Comparison of ENCODE assay signal across 12 mouse cellular contexts in the genomic region with DNA sequence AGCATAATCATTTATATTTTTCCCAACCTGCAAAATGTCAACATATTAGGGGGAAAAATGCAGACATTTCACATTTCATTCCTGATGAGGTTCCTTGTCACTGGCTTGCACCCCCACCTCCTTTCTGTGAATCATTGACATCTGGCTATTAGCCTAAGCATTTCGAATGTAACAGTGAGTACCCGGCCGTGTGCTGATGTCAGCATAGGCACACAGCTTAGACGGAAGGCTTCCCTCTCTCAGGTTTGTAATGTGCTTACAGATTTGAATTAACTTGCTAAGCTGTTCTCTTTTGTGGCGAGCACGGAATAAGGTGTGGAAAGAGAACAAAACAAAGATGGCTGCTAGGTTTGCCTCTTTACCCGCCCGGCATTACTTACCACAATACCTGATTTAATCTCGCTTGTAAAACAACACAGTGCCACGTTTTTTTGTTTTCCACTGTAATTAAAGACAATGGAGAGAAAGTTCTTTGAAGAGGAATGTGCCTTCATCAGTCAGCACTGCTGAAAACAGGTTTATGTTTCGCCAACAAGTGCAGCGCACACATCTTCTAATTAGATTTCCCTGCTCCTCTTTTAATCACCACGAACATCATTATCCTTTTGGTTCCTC.
DNase-seq lines count a peak whose midpoint lies in the region; ATAC-seq and TF ChIP-seq lines count a peak whose summit lies in the region.
"Had no signal": no experiment of that assay in that cellular context is flagged by ENCODE, and none has a peak within 500 bp of the region (broad histone marks: within the 10 kb centered on the region; RNA-seq: fewer than 3 reads in every experiment).

No protein-coding gene starts in this region.

- H3K4me2 ChIP-seq in midbrain, embryonic 15.5 days, result no peak overlapping the region
- H3K4me2 ChIP-seq: liver, embryonic 11.5 days had no signal

- TF ChIP-seq CTCF in kidney, adult 2 months (conservative IDR thresholded peaks at IDR 0.05; ENCODE audit: insufficient read depth, insufficient read length, low read depth, low read length), result no peak

- intact Hi-C loops in gastrocnemius, postnatal 36 days (cut with DNase I), result no loop called here

- no peaks in the 10 kb centered on the region for H3K4me1 ChIP-seq in kidney, adult 2 months (ENCODE audit: control insufficient read depth, insufficient read depth, low read length)
- H3K4me1 ChIP-seq in midbrain, embryonic 15.5 days, result peaks cover 10% of the 10 kb centered on the region; the same call in 1 of the 2 replicates

- ATAC-seq in midbrain, embryonic 15.5 days (replicated peaks), result no peak; the same call in 1 of the 2 replicates

- H3K27ac ChIP-seq in kidney, adult 2 months (ENCODE audit: insufficient read depth, low read depth, low read length), result no peak overlapping the region
- H3K27ac ChIP-seq in midbrain, embryonic 15.5 days, result peak overlapping the region; percentile 39

- TF ChIP-seq POLR2A in kidney, adult 2 months (IDR thresholded peaks at IDR 0.05; ENCODE audit: low read depth, low read length), result no peak

- H3K9ac ChIP-seq in midbrain, embryonic 15.5 days, result no peak overlapping the region

- DNase-seq in 3T3-L1 (ENCODE audit: low read depth, low spot score), result peak; percentile 31
- DNase-seq in brain, adult 2 months (ENCODE audit: low read depth, low spot score), result peak; percentile 35
- DNase-seq in kidney, adult 2 months, result peak; percentile 52
- no peak for DNase-seq in gastrocnemius, postnatal 36 days
- DNase-seq in spleen, postnatal 4 days (ENCODE audit: low spot score in 2 of 2), result no peak
- no peak for DNase-seq in urinary bladder, postnatal 10 days (ENCODE audit: low spot score)
- DNase-seq: cerebellum, adult 2 months; heart, postnatal 10 days; thymus, postnatal 36 days had no signal

- no peaks in the 10 kb centered on the region for H3K36me3 ChIP-seq in kidney, adult 2 months (ENCODE audit: control insufficient read depth, insufficient read depth, low read length)
- no peaks in the 10 kb centered on the region for H3K36me3 ChIP-seq in midbrain, embryonic 15.5 days (replicated peaks)

- H3K27me3 ChIP-seq in kidney, adult 2 months (replicated peaks; ENCODE audit: control insufficient read depth, insufficient read depth, low read length), result no peaks in the 10 kb centered on the region
- no peaks in the 10 kb centered on the region for H3K27me3 ChIP-seq in midbrain, embryonic 15.5 days (replicated peaks)
- H3K27me3 ChIP-seq: CH12.LX had no signal

- WGBS in kidney, adult 2 months, result 33% methylated on average over 13 of the region's 13 CpGs
- 57% methylated on average over 13 of the region's 13 CpGs for WGBS in midbrain, embryonic 15.5 days

- no peaks in the 10 kb centered on the region for H3K9me3 ChIP-seq in midbrain, embryonic 15.5 days

- H3K4me3 ChIP-seq in kidney, adult 2 months (ENCODE audit: insufficient read depth, low read depth, low read length), result no peak overlapping the region
- no peak overlapping the region for H3K4me3 ChIP-seq in midbrain, embryonic 15.5 days

Comparison
In these comparisons a context has a peak if more than half of its experiments do, and no peak if none do; other contexts are left out.
1. DNase-seq: peak in 3T3-L1 (single experiment), brain, adult 2 months (single experiment) and kidney, adult 2 months (single experiment); none in gastrocnemius, postnatal 36 days (0 of 2), spleen, postnatal 4 days (0 of 2) and urinary bladder, postnatal 10 days (single experiment).